Mouse (Mus musculus) thymus, postnatal 14 days (tissue): ENCODE results near the gene Gpsm2.
A peak's percentile ranks its signal among the peaks of the same experiment; 100 is the strongest.
"Not testable (repeated sequence)": the region's sequence is repeated elsewhere in the genome, so short reads cannot be mapped to it uniquely, and the experiment has no call there.

Experiments used
- DNase-seq: peaks from one replicate; pipeline ENCODE4 v3.0.0; 2021

Gpsm2 gene

GRCm38 (mm10) chr3:108653710-108654379 lies 68.3 kb downstream of the Gpsm2 start, which contains the start of gene Clcc1:
Gene Clcc1 (plus strand): TSS chr3:108653913.
- peak; percentile 97 for DNase-seq

DNA sequence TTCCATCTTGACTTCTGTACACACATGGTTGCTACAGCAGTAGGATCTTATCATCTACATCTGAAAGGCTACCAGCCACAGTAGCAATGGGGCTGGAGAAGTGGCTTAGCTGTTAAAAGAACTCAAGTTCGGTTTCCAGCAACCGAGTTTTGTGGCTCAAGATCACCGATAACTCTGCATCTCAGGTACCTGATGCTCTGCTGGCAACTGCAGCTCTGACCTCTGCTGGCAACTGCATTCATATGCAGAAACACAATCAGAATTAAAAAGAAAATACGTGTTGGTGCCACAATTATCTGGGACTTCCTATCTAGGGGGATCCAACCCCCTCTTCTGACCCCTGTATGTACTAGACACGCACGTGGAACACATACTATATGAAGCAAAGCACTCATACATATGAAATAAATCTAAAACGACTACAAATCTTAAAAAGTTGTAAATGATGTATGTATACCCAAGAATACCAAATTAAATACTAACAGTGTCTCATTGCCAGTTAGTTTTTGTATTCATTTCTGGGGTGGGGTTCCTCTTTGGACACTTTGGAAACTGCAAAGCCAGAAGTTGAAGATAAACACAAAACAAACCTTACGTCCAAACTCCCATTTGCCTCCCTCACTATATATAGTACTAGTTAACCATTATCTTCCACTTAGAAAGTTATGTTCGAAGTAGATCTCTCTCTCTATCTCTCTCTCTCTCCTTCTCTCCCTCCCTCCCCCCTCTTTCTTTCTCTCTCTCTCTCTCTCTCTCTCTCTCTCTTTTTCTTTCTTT lies 69.1 kb downstream of the Gpsm2 start:
- DNase-seq = no peak

DNA sequence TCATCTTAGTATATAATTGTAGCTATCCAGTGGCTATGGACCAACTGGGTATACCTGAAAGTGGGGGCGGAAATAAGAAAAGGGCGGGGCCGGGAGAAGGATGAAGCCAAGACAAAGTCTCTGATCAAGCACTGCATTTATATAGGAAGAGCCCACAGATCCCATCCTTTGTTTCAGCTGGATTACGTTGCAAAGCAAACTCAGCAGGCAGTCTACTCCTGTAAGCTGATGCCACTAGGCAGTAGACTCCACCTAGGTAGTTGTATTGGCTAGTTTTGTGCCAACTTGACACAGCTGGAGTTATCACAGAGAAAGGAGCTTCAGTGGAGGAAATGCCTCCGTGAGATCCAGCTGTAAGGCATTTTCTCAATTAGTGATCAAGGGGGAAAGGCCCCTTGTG lies 74.4 kb downstream of the Gpsm2 start:
- DNase-seq = not testable (repeated sequence)

GRCm38 (mm10) chr3:108646036-108646435 lies 76.1 kb downstream of the Gpsm2 start:
- no peak for DNase-seq

DNA sequence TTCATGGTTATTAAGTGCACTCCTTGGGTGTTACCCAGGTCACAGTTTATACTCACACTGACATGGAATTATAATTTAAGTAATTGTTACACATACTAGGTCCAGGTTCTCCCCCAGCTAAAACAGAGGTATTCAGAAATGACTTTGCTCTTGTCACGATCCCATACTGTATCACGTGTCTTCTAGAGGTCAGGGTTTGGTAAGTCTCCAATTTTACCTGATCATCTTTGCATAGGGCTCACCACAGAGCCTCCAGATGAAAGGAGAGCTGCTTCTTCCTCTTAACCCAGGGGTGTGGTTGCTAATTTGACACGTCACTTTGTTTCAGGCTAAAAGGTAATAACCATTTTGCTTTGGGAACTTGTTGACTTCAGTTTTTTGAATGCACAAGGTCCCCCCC lies 77.3 kb downstream of the Gpsm2 start:
- no peak for DNase-seq

DNA sequence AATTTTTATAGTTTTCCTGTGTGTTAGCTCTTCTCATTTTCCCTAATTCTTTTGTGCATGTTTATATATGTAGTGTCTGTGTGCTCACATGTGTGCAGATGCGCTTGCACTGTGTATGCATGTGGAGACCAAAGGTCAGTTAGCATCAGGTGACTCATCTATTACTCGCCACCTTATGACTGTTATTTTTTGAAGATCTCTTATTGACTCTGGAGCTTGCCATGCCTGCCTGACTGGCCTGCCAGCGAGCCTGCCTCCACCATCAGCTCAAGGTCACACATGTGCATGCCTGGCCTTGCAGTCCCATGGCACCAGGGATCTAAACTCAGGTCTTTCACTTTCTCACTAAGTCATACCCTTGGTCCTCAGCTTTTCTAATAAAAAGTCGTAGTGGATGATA lies 81.1 kb downstream of the Gpsm2 start:
- DNase-seq = no peak

DNA sequence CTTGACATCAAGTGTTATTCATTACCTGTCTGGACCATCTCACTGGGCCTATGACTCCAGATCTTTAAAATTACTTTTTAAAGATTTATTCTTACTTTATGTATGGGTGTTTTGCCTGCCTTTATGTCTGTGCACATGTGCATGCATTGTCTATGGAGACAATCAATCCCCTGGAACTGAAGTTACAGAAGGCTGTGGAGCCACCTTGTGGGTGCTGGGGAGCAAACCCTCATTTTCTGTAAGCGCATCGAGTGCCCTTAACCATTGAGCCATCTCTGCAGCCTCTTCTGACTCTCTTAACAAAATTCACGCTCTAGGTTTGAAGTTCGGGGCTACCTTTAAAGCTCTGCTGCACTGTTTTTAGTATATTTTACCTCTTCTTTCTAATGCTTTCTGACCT lies 82.7 kb downstream of the Gpsm2 start:
- no peak for DNase-seq

GRCm38 (mm10) chr3:108634761-108635160 lies 87.3 kb downstream of the Gpsm2 start:
- no peak for DNase-seq
